Mouse (Mus musculus) olfactory bulb, adult 2 months (tissue): Measurements from ENCODE around the gene Olfr357. TPM values are rescaled to one million over a fixed set of nuclear protein-coding genes. Genes with fewer than 3 reads are reported as not detected.

Experiments
- H3K27ac ChIP-seq: fragments of 200-500 bp; 2 replicates; pipeline ENCODE4 v1.5.1; 2012; ENCODE audit warnings: low read depth, low read length; ENCODE audit not compliant: insufficient read depth
- H3K4me1 ChIP-seq: fragments of 200-500 bp; 2 replicates; pipeline ENCODE4 v1.6.1; 2012; ENCODE audit warnings: low read length; ENCODE audit not compliant: control insufficient read depth, insufficient read depth
- H3K4me3 ChIP-seq: fragments of 200-500 bp; 2 replicates; pipeline ENCODE4 v1.5.1; 2012; ENCODE audit warnings: mild to moderate bottlenecking, low read depth, low read length, moderate library complexity; ENCODE audit not compliant: insufficient read depth
- CTCF ChIP-seq: fragments of 200-500 bp; IDR thresholded peaks from 2 replicates; pipeline ENCODE4 v1.5.1; 2012; ENCODE audit warnings: low read depth, mild to moderate bottlenecking, low read length, moderate library complexity; ENCODE audit not compliant: insufficient read depth
- POLR2A ChIP-seq: fragments of 200-500 bp; IDR thresholded peaks from 2 replicates; pipeline ENCODE4 v1.6.1; 2012; ENCODE audit warnings: mild to moderate bottlenecking, low read depth, low read length, moderate library complexity; ENCODE audit not compliant: insufficient read depth
- WGBS: fragments of 180-500 bp; shearing (Covaris S2); methylation state at CpG from one replicate; pipeline ENCODE4 v1.1.7; 2018; 5-methylcytosine and 5-hydroxymethylcytosine counted together
- polyA plus RNA-seq: library from polyadenylated mRNA; stranded (reverse); fragments of >200 nt; gene quantifications from 2 replicates; pipeline ENCODE4 v1.2.4, GENCODE M21; 2012; ENCODE audit warnings: low replicate concordance; ENCODE audit not compliant: missing spikeins, insufficient read depth, insufficient read length

Olfr357 gene
- polyA plus RNA-seq, result not detected in 2 replicates

DNA sequence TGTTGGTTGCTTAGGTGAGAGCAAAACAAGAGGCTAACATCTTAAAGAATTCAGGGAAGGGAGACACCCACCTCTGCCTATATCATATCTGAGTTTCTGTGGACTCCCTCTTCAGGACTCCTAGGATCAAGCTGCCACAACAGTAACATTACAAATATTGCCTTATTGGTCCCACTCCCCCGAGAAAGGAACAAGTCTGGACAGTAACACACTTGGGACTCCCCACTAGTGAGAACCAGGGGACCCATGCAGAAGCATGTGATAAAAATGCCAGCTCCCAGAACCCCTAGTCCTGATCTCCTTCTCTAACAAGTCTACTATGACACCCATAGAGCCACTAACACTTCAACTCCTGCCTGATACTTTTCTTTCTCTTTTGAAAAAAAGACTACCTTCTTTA lies at the start of gene Olfr357:
Olfr357 (plus strand) TSS at position 301 of the 400 bp plus-strand sequence.
- Histone ChIP-seq H3K4me1 (no peaks in the 10 kb centered on the region), H3K4me3 (no peak within 1 kb of the TSS), H3K27ac (no peak within 1 kb of the TSS)
- no peak for TF ChIP-seq CTCF
- TF ChIP-seq POLR2A, result no peak
- 45% methylated on average over 1 of the region's 1 CpGs for WGBS

DNA sequence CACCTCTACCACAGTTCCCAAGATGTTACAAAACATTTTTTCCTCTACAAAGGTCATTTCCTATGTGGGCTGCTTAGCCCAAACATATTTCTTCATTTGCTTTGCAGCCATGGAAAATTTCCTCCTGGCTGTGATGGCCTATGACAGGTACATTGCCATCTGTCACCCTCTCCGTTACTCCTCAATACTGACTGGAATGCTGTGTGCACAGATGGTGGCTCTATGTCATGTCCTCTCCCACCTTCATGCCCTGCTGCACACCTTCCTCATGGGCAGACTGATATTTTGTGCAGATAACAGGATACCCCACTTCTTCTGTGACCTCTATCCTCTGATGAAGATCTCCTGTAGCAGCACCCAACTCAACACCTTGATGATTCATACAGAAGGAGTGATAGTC lies 3.4 kb downstream of the Olfr357 start:
- 79% methylated on average over 1 of the region's 1 CpGs for WGBS
- H3K4me3 ChIP-seq, result no peak overlapping the region
- TF ChIP-seq CTCF (no peak), POLR2A (no peak)
- H3K27ac ChIP-seq, result no peak overlapping the region
- H3K4me1 ChIP-seq, result no peaks in the 10 kb centered on the region

DNA sequence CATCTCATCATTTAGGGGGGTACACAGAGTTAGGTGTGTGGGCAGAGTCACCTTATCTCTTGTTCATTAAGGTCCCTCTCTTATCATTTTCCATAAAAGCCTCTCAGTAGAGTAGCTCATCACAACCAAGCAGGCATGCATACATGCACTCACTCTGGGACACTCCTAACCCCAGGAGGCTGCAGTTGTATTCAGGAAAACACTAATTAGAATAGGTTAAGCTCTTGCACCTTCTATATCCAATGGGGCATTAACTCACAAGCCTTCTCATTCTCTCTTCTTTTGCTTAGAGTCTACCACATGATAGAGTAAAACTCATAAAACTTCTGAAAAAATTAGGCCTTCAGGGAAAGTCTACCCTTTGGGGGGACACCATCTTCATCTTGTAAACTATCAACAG lies 15.6 kb downstream of the Olfr357 start, which contains the start of gene Olfr358:
Olfr358 (minus strand) TSS at position 101 of the 400 bp plus-strand sequence.
- no peaks in the 10 kb centered on the region for H3K4me1 ChIP-seq
- no peak within 1 kb of the TSS for H3K4me3 ChIP-seq
- TF ChIP-seq CTCF (no peak), POLR2A (no peak)
- H3K27ac ChIP-seq, result no peak within 1 kb of the TSS

Other genes starting within 250 kb of the Olfr357 start
- not detected in 2 replicates for gene Olfr348, start 209.6 kb upstream of the Olfr357 start, polyA plus RNA-seq
- gene Olfr50, start 203.3 kb upstream of the Olfr357 start, polyA plus RNA-seq, result not detected in 2 replicates
- not detected in 2 replicates for gene Olfr3, start 176.8 kb upstream of the Olfr357 start, polyA plus RNA-seq
- gene Olfr350, start 147.5 kb upstream of the Olfr357 start, polyA plus RNA-seq, result not detected in 2 replicates
- not detected in 2 replicates for gene Olfr351, start 131.2 kb upstream of the Olfr357 start, polyA plus RNA-seq
- not detected in 2 replicates for gene Olfr352, start 125.4 kb upstream of the Olfr357 start, polyA plus RNA-seq
- not detected in 2 replicates for gene Olfr353, start 100.9 kb upstream of the Olfr357 start, polyA plus RNA-seq
- gene Olfr354, start 88.1 kb upstream of the Olfr357 start, polyA plus RNA-seq, result not detected in 2 replicates
- not detected in 2 replicates for gene Olfr355, start 64.9 kb upstream of the Olfr357 start, polyA plus RNA-seq
- gene Olfr356, start 56.7 kb upstream of the Olfr357 start, polyA plus RNA-seq, result not detected in 2 replicates
- gene Olfr358, start 15.5 kb downstream of the Olfr357 start, polyA plus RNA-seq, result not detected in 2 replicates
- gene Olfr360, start 71.9 kb downstream of the Olfr357 start, polyA plus RNA-seq, result not detected in 2 replicates
- gene Olfr361, start 95.5 kb downstream of the Olfr357 start, polyA plus RNA-seq, result not detected in 2 replicates
- gene Olfr362, start 124.1 kb downstream of the Olfr357 start, polyA plus RNA-seq, result not detected in 2 replicates
- gene Olfr364-ps1, start 145.5 kb downstream of the Olfr357 start, polyA plus RNA-seq, result not detected in 2 replicates
- not detected in 2 replicates for gene Olfr365, start 194.4 kb downstream of the Olfr357 start, polyA plus RNA-seq
- gene Olfr366, start 217.7 kb downstream of the Olfr357 start, polyA plus RNA-seq, result not detected in 2 replicates